Mouse (Mus musculus): Measurements from ENCODE around the gene Calcoco2.

GRCm38 (mm10) chr11:96075177-96075508, 36.6 kb downstream of the Calcoco2 start:
- no peak for TF ChIP-seq CTCF (IDR thresholded peaks at IDR 0.05; ENCODE audit: low read depth)
- TF ChIP-seq EP300 (optimal IDR thresholded peaks at IDR 0.05) = no peak
